Mouse (Mus musculus) ovary, postnatal 36 days (tissue): Measurements from ENCODE around the gene Itgbl1.

Experiments used
- DNase-seq: peaks from one replicate; pipeline ENCODE4 v3.0.0; 2022; ENCODE audit warnings: low spot score, mixed read lengths

Itgbl1 gene

DNA sequence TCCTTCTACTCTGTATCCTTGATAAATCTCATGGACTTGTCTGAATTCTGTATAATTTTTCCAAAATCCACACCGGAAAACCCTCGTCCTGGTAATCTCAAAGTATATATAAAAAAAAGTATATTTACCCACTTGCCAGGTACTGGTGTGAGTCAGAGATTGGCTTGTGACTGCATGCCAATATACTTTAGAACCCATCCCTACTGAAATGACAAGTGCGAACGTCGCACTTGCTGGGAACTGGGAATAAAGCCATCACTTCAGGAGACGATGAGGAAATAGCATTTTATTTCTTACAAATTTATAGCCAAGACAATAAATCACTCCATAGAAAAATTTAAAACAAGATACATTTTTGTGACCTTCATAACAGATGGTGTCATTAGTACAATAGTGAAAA is 308.2 kb downstream of the Itgbl1 start:
- DNase-seq = no peak

DNA sequence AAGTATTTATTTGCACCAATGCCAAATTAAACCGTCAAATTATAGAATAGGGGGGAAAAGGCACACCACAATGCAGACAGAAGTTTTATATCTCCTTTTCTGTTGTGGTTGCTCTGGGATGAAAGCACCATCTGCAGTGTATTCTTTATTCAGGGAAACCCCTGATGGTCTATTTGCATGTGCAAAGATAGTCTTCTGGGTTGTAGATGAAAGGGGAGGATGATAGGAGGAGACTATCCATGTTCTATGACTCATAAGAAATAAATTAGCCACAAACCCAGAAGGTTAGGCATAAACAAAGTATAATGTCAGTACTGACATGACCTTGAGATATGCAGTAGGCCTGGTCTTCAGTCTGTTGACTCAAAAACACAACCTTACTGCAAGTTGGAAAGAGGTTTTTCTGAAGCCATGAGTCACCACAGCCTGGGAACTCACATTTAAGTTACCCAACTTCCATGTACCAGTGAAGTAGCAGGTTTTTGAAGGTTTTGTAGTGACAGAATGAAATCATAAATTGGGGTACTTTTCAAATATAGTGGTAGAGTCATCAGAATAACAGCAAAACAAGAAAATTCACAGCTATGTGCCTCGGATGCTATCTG is 330.9 kb downstream of the Itgbl1 start:
- DNase-seq = no peak
